Mouse (Mus musculus): ENCODE data around the gene Zfp493. TPM values are rescaled to one million over a fixed set of nuclear protein-coding genes. Genes with fewer than 3 reads are reported as not detected.
"Not testable (repeated sequence)": the region's sequence is repeated elsewhere in the genome, so short reads cannot be mapped to it uniquely, and the experiment has no call there.

The Zfp493 gene
- polyA plus RNA-seq, 1 experiment from 2014 or later, result 3.8 TPM

- H3K36me3 ChIP-seq; H3K4me1 ChIP-seq; H3K9me3 ChIP-seq; H3K4me3 ChIP-seq; H3K4me2 ChIP-seq (replicated peaks); ATAC-seq (ENCODE audit: insufficient number of reproducible peaks, insufficient read depth, low FRiP score, low TSS enrichment); H3K9ac ChIP-seq; H3K27me3 ChIP-seq; H3K27ac ChIP-seq: not testable (repeated sequence)
- 83% methylated on average over 3 of the region's 3 CpGs for WGBS
These were observed 19.7 kb downstream of the Zfp493 start for GRCm38 (mm10) chr13:67799151-67799550.

GRCm38 (mm10) chr13:67811651-67812210, 32.2 kb downstream of the Zfp493 start:
- H3K4me3 ChIP-seq, result no peak overlapping the region
- no peaks in the 10 kb centered on the region for H3K27me3 ChIP-seq
- 68% methylated on average over 1 of the region's 1 CpGs for WGBS
- no peaks in the 10 kb centered on the region for H3K4me1 ChIP-seq
- H3K9me3 ChIP-seq, result no peaks in the 10 kb centered on the region
- no peaks in the 10 kb centered on the region for H3K36me3 ChIP-seq
- no peak for ATAC-seq (ENCODE audit: insufficient number of reproducible peaks, insufficient read depth, low FRiP score, low TSS enrichment)
- H3K27ac ChIP-seq, result no peak overlapping the region
- no peak overlapping the region for H3K9ac ChIP-seq
- no peak overlapping the region for H3K4me2 ChIP-seq (replicated peaks)

GRCm38 (mm10) chr13:67812961-67813709, 33.6 kb downstream of the Zfp493 start:
- H3K36me3 ChIP-seq, result no peaks in the 10 kb centered on the region
- ATAC-seq (ENCODE audit: insufficient number of reproducible peaks, insufficient read depth, low FRiP score, low TSS enrichment), result 0 out of 2 replicates have a peak, but pooled peaks have one; percentile 14
- no peaks in the 10 kb centered on the region for H3K27me3 ChIP-seq
- 78% methylated on average over 8 of the region's 8 CpGs for WGBS
- no peak overlapping the region; the same call in 1 of the 2 replicates for H3K9ac ChIP-seq
- no peak overlapping the region; the same call in 1 of the 2 replicates for H3K4me2 ChIP-seq (replicated peaks)
- no peaks in the 10 kb centered on the region for H3K9me3 ChIP-seq
- H3K4me3 ChIP-seq, result peak overlapping the region; percentile 76
- H3K4me1 ChIP-seq, result no peaks in the 10 kb centered on the region
- H3K27ac ChIP-seq, result no peak overlapping the region

- H3K4me2 ChIP-seq (replicated peaks), result peak within 1 kb of the TSS; percentile 57
- H3K4me1 ChIP-seq, result no peaks in the 10 kb centered on the region
- H3K27me3 ChIP-seq, result no peaks in the 10 kb centered on the region
- peak within 1 kb of the TSS; percentile 84 for H3K27ac ChIP-seq
- H3K36me3 ChIP-seq, result 0 out of 2 replicates have a peak, but pooled peaks cover 6% of the 10 kb centered on the region
- peak within 1 kb of the TSS; percentile 76 for H3K4me3 ChIP-seq
- H3K9me3 ChIP-seq, result 0 out of 2 replicates have a peak, but pooled peaks cover 3% of the 10 kb centered on the region
- WGBS, result 4% methylated on average over 31 of the region's 31 CpGs
- peak; percentile 92 for ATAC-seq (ENCODE audit: insufficient number of reproducible peaks, insufficient read depth, low FRiP score, low TSS enrichment)
- peak within 1 kb of the TSS; percentile 60 for H3K9ac ChIP-seq
These were observed 34.5 kb downstream of the Zfp493 start, which contains the start of gene Zfp273 for GRCm38 (mm10) chr13:67813710-67814660. Gene Zfp273, plus strand, starts transcription at chr13:67813740.

- H3K36me3 ChIP-seq, result 0 out of 2 replicates have a peak, but pooled peaks cover 18% of the 10 kb centered on the region
These were observed 39.1 kb downstream of the Zfp493 start for GRCm38 (mm10) chr13:67818636-67819035.

DNA sequence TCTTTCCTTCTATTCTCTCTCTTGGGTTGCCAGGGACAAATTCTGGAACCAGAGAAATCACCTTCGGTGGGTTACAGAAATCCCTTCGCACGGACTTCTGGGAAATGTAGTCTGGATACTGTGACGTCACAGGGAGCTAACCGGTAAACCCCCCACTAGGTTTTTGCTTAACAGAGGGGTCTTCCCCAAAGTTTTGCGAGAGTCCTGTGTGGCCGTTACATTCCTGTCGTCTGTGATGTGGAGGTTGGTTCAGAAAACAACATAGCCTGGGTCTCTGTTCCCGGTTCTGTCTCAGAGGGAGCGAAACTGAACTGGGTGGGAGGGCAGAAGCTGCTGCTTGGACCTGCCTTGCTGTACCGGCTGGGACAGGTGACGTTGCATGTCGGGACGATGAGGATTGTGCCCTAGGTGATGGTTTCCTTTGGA, 51.4 kb downstream of the Zfp493 start, which contains the start of gene Gm10037:
Gene Gm10037 (plus strand): TSS at position 196 of the 426 bp plus-strand sequence.
- H3K9ac ChIP-seq, result peak within 1 kb of the TSS; percentile 49
- H3K36me3 ChIP-seq, result peaks cover 11% of the 10 kb centered on the region
- WGBS, result 2% methylated on average over 14 of the region's 14 CpGs
- H3K27ac ChIP-seq, result no peak within 1 kb of the TSS
- H3K27me3 ChIP-seq, result no peaks in the 10 kb centered on the region
- H3K9me3 ChIP-seq, result peaks cover 5% of the 10 kb centered on the region; the same call in 1 of the 2 replicates
- no peaks in the 10 kb centered on the region for H3K4me1 ChIP-seq
- H3K4me3 ChIP-seq, result peak within 1 kb of the TSS; percentile 49
- peak within 1 kb of the TSS; percentile 51 for H3K4me2 ChIP-seq (replicated peaks)
- peak; percentile 79; the same call in 1 of the 2 replicates for ATAC-seq (ENCODE audit: insufficient number of reproducible peaks, insufficient read depth, low FRiP score, low TSS enrichment)

More at GRCm38 (mm10) chr13:67818636-67819035, 39.1 kb downstream of the Zfp493 start:
- no peak for ATAC-seq (ENCODE audit: insufficient number of reproducible peaks, insufficient read depth, low FRiP score, low TSS enrichment)
- Histone ChIP-seq H3K4me2 (replicated peaks) (no peak overlapping the region), H3K9me3 (peaks cover 11% of the 10 kb centered on the region; the same call in 1 of the 2 replicates), H3K27ac (no peak overlapping the region), H3K4me3 (no peak overlapping the region), H3K27me3 (no peaks in the 10 kb centered on the region), H3K9ac (no peak overlapping the region), H3K4me1 (no peaks in the 10 kb centered on the region)
- WGBS, result 90% methylated on average over 1 of the region's 1 CpGs

DNA sequence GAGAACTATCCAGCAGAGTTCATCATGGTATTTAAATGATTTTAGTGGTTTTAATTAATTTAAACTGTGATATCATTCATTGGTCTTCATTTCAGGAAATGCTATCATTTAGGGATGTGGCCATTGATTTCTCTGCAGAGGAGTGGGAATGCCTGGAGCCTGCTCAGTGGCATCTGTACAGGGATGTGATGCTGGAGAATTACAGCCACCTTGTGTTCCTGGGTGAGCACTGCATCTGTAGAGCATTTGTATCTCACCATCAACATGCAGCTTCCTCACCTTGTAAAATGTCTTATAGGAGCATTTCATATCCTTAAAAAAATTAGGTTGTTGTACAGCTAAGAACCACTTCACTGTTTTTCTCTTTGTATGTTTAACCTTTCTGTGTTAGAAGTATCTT, 53.6 kb downstream of the Zfp493 start:
- not testable (repeated sequence) for H3K9ac ChIP-seq; H3K27ac ChIP-seq; H3K27me3 ChIP-seq; H3K4me1 ChIP-seq; H3K9me3 ChIP-seq; ATAC-seq (ENCODE audit: insufficient number of reproducible peaks, insufficient read depth, low FRiP score, low TSS enrichment); H3K4me2 ChIP-seq (replicated peaks); H3K36me3 ChIP-seq; H3K4me3 ChIP-seq

Other genes with a start within 250 kb of the Zfp493 start
- gene Zfp748, start 225.9 kb upstream of the Zfp493 start, polyA plus RNA-seq (2016; fragmentation: Nextera tagmentation; extraction: Ambion mirVana), result 16.9 and 17.0 TPM in 2 replicates
- 5.3 TPM in 2 replicates for gene Zfp729b, start 170.0 kb upstream of the Zfp493 start, polyA plus RNA-seq (2016; fragmentation: Nextera tagmentation; extraction: Ambion mirVana)
- gene Gm49345, start 141.9 kb upstream of the Zfp493 start, polyA plus RNA-seq (2016; fragmentation: Nextera tagmentation; extraction: Ambion mirVana), result not detected in 2 replicates
- gene Zfp729a, start 141.9 kb upstream of the Zfp493 start, polyA plus RNA-seq (2016; fragmentation: Nextera tagmentation; extraction: Ambion mirVana), result 3.2 and 3.8 TPM in 2 replicates
- 14.8 and 14.9 TPM in 2 replicates for gene Zfp738, start 92.6 kb upstream of the Zfp493 start, polyA plus RNA-seq (2016; fragmentation: Nextera tagmentation; extraction: Ambion mirVana)
- gene Zfp65, start 50.5 kb upstream of the Zfp493 start, polyA plus RNA-seq (2016; fragmentation: Nextera tagmentation; extraction: Ambion mirVana), result 8.4 and 10.5 TPM in 2 replicates
- gene Zfp85, start 24.5 kb upstream of the Zfp493 start, polyA plus RNA-seq (2016; fragmentation: Nextera tagmentation; extraction: Ambion mirVana), result 7.5 and 7.7 TPM in 2 replicates
- gene Zfp273, start 34.0 kb downstream of the Zfp493 start, polyA plus RNA-seq (2016; fragmentation: Nextera tagmentation; extraction: Ambion mirVana), result 9.2 and 9.6 TPM in 2 replicates
- gene Gm10037, start 51.4 kb downstream of the Zfp493 start, polyA plus RNA-seq (2016; fragmentation: Nextera tagmentation; extraction: Ambion mirVana), result 4.1 and 4.6 TPM in 2 replicates
- not detected in 2 replicates for gene BC048507, start 83.6 kb downstream of the Zfp493 start, polyA plus RNA-seq (2016; fragmentation: Nextera tagmentation; extraction: Ambion mirVana)